Mouse (Mus musculus) liver, embryonic 14.5 days (tissue): ENCODE data around the gene Slc25a43.

Source experiments
- CTCF ChIP-seq: IDR thresholded peaks from 2 replicates; pipeline ENCODE4 v1.5.1; 2016; ENCODE audit warnings: antibody characterized with exemption, low read depth, control low read depth
- EP300 ChIP-seq: IDR thresholded peaks from 2 replicates; pipeline ENCODE4 v1.6.1; 2016; ENCODE audit warnings: antibody characterized with exemption, low read depth

DNA sequence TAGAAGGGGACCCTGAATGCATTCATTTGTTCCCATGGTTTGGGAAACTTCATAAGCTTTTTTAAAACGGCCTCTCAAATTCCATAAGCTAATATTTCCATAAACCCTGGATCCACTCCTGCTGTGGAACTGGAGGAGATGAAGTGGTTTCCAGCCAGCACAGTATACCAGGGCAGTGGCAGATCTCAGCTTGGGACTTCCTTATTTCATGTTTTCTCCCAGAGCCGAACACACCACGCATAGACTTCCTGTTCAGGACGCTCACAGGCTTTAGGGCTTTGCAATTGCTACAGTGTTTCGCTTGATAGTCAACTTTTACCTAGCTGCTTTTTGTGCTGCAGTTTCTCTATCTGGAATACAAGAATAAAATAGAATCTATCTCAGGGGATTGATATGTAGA lies 59.7 kb downstream of the Slc25a43 start:
- TF ChIP-seq CTCF = no peak
- no peak for TF ChIP-seq EP300
